Mouse (Mus musculus) cerebellum, postnatal 25 days (tissue): ENCODE data around the gene Aurkb.

Experiments
- DNase-seq, 2 experiments: peaks; one replicate each; pipeline ENCODE4 v3.0.0; 2021; ENCODE audit warnings: mixed read lengths in 2 of 2

Gene Aurkb

DNA sequence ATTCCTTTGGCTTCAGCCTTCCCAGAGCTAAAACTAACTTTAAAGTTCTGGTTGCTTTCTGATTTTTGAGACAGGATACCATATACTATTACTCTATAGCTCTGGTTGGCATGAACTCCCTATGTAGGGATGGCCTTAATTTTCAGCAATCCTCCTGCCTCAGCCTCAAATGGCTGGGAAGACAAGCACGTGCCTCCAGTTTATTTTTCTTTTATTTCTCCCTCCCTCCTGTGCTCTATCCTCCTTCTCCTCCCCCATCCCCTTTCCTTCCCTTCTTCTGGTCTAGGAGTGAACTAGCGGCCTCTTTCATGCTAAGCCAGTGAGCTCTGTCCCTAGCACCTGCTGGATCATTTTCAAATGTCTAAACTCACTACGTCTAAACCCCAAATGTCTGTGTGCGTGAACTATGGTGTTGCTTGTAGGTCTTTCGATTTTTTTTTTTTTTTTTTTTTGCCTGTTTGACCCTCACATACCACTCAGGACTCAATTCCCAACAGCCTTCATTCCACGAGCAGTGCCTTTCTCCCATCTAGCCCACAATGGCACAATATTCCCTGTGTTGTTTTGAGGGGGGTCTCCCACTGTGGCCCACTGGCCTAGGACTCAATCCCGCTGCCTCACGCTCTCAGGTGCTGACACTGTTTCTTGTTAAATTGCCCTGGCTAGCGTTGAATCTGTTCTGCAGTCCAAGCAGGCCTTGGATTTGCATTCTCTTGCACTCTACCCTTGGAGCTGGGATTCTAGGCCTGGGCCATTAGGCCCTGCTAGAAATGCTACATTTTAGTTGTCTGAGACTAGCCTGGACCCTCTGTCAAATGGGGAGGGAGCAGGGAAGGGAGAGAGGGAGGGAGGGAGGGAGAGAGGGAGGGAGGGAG is 19.0 kb downstream of the Aurkb start:
- no peak for DNase-seq

- peak in 1 of 2 experiments; percentile 33 for DNase-seq
Measured at GRCm38 (mm10) chr11:69065394-69065925, 20.0 kb downstream of the Aurkb start.

- DNase-seq: peak; percentile 72 to 77
Measured at GRCm38 (mm10) chr11:69066163-69066861, 20.9 kb downstream of the Aurkb start.

DNA sequence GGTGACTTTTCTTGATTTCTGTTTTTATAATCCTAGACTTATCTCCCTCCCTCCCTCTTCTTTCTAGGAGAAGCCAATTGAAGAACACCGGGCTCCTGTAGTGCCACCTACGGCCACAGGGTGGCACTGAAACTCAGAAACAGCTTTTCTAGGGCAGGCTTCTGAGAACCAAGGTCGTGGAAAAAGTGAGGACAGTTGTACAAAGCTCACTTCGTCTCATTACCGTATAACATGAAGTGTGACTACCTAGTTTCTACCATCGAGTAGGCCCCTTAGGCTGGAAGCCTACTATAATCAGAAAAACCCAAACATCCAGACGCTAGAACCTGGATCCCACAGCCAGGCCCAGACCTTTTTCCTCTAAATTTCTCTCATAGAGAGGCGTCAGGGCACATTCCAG is 21.5 kb downstream of the Aurkb start:
- DNase-seq: peak; percentile 94 to 96

- no peak for DNase-seq
Measured at GRCm38 (mm10) chr11:69067601-69068000, 22.2 kb downstream of the Aurkb start.

DNA sequence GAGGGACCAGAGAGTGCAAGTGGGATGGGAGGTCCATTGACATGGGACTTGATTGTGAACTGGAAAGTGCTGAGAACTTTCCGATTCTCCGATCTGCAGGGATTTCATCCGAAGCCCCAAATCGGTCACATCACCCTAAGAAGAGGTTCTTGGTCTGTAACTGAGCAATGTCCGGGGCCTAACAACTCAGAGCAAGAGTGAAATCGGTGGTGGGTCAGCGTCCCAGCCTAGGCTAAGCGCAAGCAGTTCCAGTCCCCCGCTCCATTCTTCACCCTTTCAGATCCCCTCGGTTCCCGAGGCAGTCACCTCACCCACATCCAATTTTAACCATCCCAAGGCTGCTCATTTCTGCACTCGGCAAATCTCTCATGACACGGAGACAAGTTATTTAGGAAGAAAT is 24.6 kb downstream of the Aurkb start:
- peak in 1 of 2 experiments; percentile 53 for DNase-seq

DNA sequence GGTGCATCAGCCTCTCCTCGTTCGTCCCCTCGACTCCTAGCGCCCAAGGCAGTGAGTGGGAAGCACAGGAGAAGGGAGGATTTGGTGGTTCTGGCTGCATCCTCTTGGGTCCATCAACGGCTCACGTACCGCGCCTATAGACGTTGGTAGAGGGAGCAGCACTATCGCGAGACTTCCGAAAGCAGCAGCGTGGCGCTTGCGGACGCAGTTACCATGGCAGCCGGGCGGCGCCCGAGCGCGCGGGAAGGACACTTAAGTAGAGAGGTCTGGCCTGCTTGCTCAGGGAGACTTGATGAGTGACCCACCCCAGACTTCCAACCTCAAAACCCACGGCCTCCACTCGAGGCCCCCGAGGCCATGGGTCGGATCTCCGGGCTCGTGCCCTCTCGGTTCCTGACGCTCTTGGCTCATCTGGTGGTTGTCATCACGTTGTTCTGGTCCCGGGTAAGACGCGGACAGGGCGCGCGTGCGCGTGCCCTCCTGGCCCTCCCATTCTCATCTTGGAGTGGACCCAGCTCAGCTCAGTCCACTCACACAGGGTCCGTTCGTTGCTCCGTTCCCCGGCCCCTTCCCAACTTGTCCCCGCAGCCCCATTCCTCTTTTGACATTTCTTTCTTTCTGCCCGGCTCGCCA is 25.3 kb downstream of the Aurkb start, which contains the start of gene Tmem107:
TSS of gene Tmem107 (plus strand) at position 217 of the 633 bp plus-strand sequence.
- DNase-seq: peak; percentile 96 to 97

GRCm38 (mm10) chr11:69071262-69071661 is 25.8 kb downstream of the Aurkb start:
- no peak for DNase-seq

DNA sequence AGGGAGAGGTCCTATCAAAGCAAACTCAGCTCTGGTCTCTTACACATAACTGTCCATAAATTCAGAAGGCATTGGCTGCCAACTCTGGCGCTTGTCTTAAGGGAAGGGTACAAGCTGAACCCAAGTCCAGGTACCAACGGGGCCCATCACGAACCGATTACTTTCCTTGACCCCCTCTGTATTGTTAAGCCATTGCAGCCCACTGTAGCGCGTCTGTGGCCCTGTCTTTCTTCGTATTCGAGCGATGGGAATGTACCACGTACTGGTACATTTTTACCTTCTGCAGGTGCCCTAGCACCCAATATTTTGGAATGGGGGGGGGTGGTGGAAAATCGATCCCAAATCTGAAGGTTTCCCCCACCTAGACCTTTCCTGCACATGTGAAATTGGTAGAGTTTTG is 26.8 kb downstream of the Aurkb start:
- no peak for DNase-seq

- DNase-seq: peak in 1 of 2 experiments; percentile 46
Measured at GRCm38 (mm10) chr11:69072666-69073064, 27.2 kb downstream of the Aurkb start.

- DNase-seq: peak; percentile 79 to 87
Measured at GRCm38 (mm10) chr11:69073065-69073888, 27.8 kb downstream of the Aurkb start.

GRCm38 (mm10) chr11:69073951-69074775 is 28.7 kb downstream of the Aurkb start:
- no peak for DNase-seq

DNA sequence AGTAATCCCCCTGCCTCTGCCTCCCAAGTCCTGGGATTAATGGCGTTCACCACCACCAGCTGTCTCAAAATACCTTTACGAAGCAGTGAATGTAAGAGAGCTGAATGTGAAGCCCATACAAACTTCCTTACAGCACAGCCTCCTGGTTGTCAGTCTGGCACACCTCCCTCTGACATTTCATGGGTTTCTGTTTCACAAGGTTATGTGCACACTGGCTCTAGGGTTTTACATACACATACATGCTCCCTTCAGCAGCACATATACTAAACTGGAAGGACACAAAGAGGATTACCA is 29.3 kb downstream of the Aurkb start:
- DNase-seq: no peak

DNA sequence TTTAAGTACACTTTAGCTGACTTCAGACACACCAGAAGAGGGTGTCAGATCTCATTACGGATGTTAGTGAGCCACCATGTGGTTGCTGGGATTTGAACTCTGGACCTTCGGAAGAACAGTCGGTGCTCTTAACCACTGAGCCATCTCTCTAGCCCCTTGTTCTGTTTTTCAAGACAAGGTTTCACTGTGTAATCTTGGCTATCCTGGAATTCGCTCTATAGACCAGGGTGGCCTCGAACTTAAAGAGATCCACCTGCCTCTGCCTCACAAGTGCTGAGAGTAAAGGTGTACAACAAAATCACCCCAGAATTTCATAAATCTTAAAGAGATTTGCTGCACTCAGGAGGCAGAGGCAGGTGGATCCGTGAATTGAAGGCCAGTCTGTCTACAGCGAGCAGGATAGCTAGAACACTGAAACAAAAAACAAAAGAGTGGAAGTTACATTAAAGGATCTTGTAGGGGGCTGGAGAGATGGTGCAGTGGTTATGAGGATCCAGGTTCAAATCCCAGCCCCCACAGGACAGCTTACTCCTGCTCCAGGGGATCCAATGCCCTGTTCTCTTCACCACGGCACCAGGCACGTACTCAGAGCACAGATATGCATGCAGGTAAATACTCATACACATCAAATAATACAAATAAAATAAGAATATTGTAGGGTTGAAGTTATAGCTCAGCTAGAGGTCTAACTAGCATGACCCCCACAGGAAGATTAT is 30.5 kb downstream of the Aurkb start:
- DNase-seq: no peak

GRCm38 (mm10) chr11:69076572-69076971 is 31.1 kb downstream of the Aurkb start:
- DNase-seq: no peak

- no peak for DNase-seq
Measured at GRCm38 (mm10) chr11:69077316-69077715, 31.9 kb downstream of the Aurkb start.

DNA sequence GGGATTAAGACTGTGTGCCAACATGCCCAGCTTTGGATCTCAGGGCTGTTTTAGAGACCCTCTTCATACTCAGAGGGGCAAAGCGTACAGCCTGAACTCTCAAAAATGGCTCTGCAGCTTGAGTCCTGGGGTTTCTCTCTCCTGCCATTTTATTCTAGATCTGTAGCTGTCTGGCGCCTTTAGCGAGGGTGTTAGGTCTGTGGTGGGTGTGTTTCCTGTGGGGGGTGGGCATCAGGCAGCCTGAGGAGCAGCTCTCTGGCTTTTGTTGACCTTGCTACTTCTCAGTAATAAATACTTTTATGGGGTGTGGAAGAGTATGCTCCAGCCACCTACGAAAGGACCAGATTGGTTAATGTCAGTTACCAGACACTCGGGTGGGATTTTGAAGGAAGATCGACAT is 32.6 kb downstream of the Aurkb start:
- no peak for DNase-seq

DNA sequence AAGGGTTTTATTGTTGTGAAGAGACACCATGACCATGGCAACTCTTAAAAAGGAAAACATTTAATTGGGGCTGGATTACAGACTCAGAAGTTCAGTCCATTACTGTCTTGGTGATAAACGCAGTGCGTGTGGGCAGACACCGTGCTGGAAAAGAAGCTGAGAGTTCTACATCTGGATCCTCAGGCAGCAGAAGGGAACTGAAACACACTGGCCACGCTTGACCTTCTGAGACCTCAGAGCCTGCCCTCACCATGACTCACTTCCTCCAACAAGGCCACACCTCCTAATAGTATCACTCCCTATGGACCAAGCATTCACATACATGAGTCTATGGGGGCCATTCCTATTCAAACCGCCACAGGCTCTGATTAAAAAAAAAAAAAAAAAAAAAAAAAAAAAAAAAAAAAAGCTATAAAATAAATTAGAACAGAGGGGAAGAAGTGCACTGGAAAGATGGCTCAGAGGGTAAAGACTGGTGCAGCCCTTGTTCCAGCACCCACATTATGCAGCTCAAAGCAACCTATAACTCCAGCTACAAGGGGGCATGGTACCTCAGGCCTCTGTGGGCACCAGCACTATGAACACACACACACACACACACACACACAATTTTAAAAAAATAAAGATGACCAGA is 33.5 kb downstream of the Aurkb start:
- DNase-seq: no peak

DNA sequence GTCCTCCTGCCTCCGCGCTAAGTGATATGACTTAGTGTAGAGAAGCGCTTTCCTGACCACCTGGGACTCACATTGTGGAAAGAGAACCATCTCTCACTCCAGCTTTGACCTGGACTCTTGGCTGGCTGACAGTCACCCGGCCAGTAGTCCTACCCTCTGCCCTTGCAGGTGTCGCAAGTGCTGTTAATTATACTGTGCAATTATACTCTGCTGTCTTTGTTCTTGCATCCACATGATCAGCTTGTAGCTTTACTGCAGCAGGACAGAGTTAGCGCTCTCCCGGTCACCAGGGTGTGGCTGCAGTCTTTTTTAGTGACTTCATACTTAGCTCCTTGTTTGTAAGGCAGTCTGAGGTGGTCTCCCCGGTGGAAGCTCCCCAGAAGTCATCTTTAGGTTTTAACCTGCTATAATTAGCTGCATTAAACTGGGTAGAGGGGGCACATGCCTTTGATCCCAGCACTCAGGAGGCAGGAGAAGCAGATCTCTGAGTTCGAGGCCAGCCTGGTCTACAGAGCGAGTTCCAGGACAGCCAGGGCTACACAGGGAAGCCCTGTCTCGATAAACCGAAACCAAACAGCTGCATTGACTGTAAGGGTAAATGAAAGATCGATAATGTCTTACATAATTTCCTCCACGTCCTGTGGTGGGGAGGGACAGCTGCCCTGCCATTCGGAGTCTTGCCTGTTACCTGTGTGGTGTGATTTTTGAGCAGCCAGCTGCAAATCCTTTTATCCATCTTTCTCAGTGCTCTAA is 34.8 kb downstream of the Aurkb start:
- DNase-seq: peak in 1 of 2 experiments; percentile 3

GRCm38 (mm10) chr11:69080855-69081222 is 35.4 kb downstream of the Aurkb start:
- DNase-seq: no peak
